Mouse (Mus musculus) E14TG2a.4 (cell line): ENCODE results near the gene Synj2.

Experiments
- CTCF ChIP-seq: conservative IDR thresholded peaks from 2 replicates; pipeline ENCODE4 v1.5.1; 2014; ENCODE audit warnings: low read length
- NANOG ChIP-seq: IDR thresholded peaks from 2 replicates; pipeline ENCODE4 v1.6.1; 2014; ENCODE audit warnings: borderline replicate concordance, low read length, mixed read lengths
- POU5F1 ChIP-seq: IDR thresholded peaks from 2 replicates; pipeline ENCODE4 v1.6.1; 2014; ENCODE audit warnings: low read length, borderline replicate concordance

GRCm38 (mm10) chr17:5914217-5914616 is 26.9 kb upstream of the Synj2 start:
- TF ChIP-seq CTCF (no peak), NANOG (no peak), POU5F1 (no peak)
